Mouse (Mus musculus) megakaryocyte-erythroid progenitor cell, adult 5 weeks (primary cell): ENCODE results near the gene Ano1. TPM values are rescaled to one million over a fixed set of nuclear protein-coding genes. Genes with fewer than 3 reads are reported as not detected.

Source experiments
- polyA plus RNA-seq: library from polyadenylated mRNA; stranded (reverse); fragments of >175 nt; gene quantifications from 2 replicates; pipeline ENCODE4 v1.2.3, GENCODE M21; 2012

Ano1 gene
- 0.05 and 0.14 TPM in 2 replicates for polyA plus RNA-seq

GRCm38 (mm10) chr7:144751833-144752232 is at the start of gene Ano1:
Gene Ano1, minus strand, starts transcription at chr7:144751974.

GRCm38 (mm10) chr7:144582284-144582980 is 169.3 kb downstream of the Ano1 start, which contains the start of gene Fadd:
Gene Fadd, minus strand, starts transcription at chr7:144582463.

GRCm38 (mm10) chr7:144553237-144554122 is 198.3 kb downstream of the Ano1 start, which contains the start of gene Ppfia1:
Gene Ppfia1, minus strand, starts transcription at chr7:144553729.

Other genes starting within 250 kb of the Ano1 start
- 52.9 and 66.7 TPM in 2 replicates for gene Ppfia1, start 198.2 kb downstream of the Ano1 start, polyA plus RNA-seq
- 4.2 and 4.3 TPM in 2 replicates for gene Fadd, start 169.5 kb downstream of the Ano1 start, polyA plus RNA-seq
- 6.5 TPM in 2 replicates for gene Fgf3, start 86.1 kb upstream of the Ano1 start, polyA plus RNA-seq
- gene Fgf4, start 95.4 kb upstream of the Ano1 start, polyA plus RNA-seq: not detected in 2 replicates
- 0.04 and 0.29 TPM in 2 replicates for gene Fgf15, start 144.6 kb upstream of the Ano1 start, polyA plus RNA-seq
- 25.5 and 28.5 TPM in 2 replicates for gene LTO1, start 163.1 kb upstream of the Ano1 start, polyA plus RNA-seq
- gene Ccnd1, start 188.0 kb upstream of the Ano1 start, polyA plus RNA-seq: 5.7 and 7.8 TPM in 2 replicates